Mouse (Mus musculus) stomach, embryonic 14.5 days (tissue): Measurements from ENCODE around the gene Usp25. TPM values are rescaled to one million over a fixed set of nuclear protein-coding genes. Genes with fewer than 3 reads are reported as not detected.

Experiments
- ATAC-seq: fragments of 200-750 bp; cut with Nextera tagmentation; 2 replicates; pipeline ENCODE4 v1.8.0; 2017; ENCODE audit warnings: low read depth, moderate TSS enrichment; ENCODE audit not compliant: insufficient number of reproducible peaks, insufficient read depth, low FRiP score
- H3K27ac ChIP-seq: fragments of 300-500 bp; sonication (generic); 2 replicates; pipeline ENCODE4 v1.5.1; 2014; ENCODE audit warnings: mild to moderate bottlenecking, low read length, moderate library complexity, mixed read lengths
- H3K27me3 ChIP-seq: fragments of 300-500 bp; sonication (generic); 2 replicates; pipeline ENCODE4 v1.6.1; 2014; ENCODE audit warnings: low read length, control low read depth, mixed read lengths; ENCODE audit not compliant: control insufficient read depth, insufficient read depth
- H3K36me3 ChIP-seq: fragments of 300-500 bp; sonication (generic); 2 replicates; pipeline ENCODE4 v1.6.1; 2014; ENCODE audit warnings: mild to moderate bottlenecking, control low read depth, low read length, moderate library complexity, mixed read lengths; ENCODE audit not compliant: control insufficient read depth, insufficient read depth
- H3K4me1 ChIP-seq: fragments of 300-500 bp; sonication (generic); 2 replicates; pipeline ENCODE4 v1.6.1; 2014; ENCODE audit warnings: low read length, control low read depth, mixed read lengths; ENCODE audit not compliant: control insufficient read depth, insufficient read depth
- H3K4me2 ChIP-seq: fragments of 300-500 bp; sonication (generic); replicated peaks from 2 replicates; pipeline ENCODE4 v1.6.1; 2014; ENCODE audit warnings: low read depth, low read length, control low read depth
- H3K4me3 ChIP-seq: fragments of 300-500 bp; sonication (generic); 2 replicates; pipeline ENCODE4 v1.5.1; 2014; ENCODE audit warnings: low read depth, low read length, control low read depth
- H3K9ac ChIP-seq: fragments of 300-500 bp; sonication (generic); replicated peaks from 2 replicates; pipeline ENCODE4 v1.6.1; 2014; ENCODE audit warnings: low read depth, mild to moderate bottlenecking, control low read depth, low read length, moderate library complexity, mixed read lengths
- H3K9me3 ChIP-seq: fragments of 300-500 bp; sonication (generic); 2 replicates; pipeline ENCODE4 v1.6.1; 2016; ENCODE audit warnings: low read depth, low read length, control low read depth; ENCODE audit not compliant: control insufficient read depth
- WGBS: fragments of 180-500 bp; shearing (Covaris S2); extraction: QIAGEN DNeasy Blood & Tissue Kit; methylation state at CpG from one replicate; pipeline ENCODE4 v1.1.7; 2014; 5-methylcytosine and 5-hydroxymethylcytosine counted together
- polyA plus RNA-seq: library from polyadenylated mRNA; unstranded; fragments of >200 nt; fragmentation: Nextera tagmentation; extraction: Ambion mirVana; gene quantifications from 2 replicates; pipeline ENCODE4 v1.2.1, GENCODE M21; 2014

The Usp25 gene
- polyA plus RNA-seq, 1 experiment from 2014 or later = 26.1 TPM

- Histone ChIP-seq H3K9me3 (no peaks in the 10 kb centered on the region), H3K4me3 (no peak overlapping the region), H3K27ac (no peak overlapping the region), H3K9ac (no peak overlapping the region), H3K4me2 (no peak overlapping the region), H3K4me1 (no peaks in the 10 kb centered on the region), H3K36me3 (peaks cover 4% of the 10 kb centered on the region), H3K27me3 (no peaks in the 10 kb centered on the region)
- WGBS = 88% methylated on average over 3 of the region's 3 CpGs
- ATAC-seq = no peak
These were observed 76.3 kb downstream of the Usp25 start for GRCm38 (mm10) chr16:77089806-77090205.

- ATAC-seq = no peak
- Histone ChIP-seq H3K9ac (no peak overlapping the region), H3K9me3 (no peaks in the 10 kb centered on the region), H3K36me3 (peaks cover 7% of the 10 kb centered on the region), H3K4me3 (no peak overlapping the region), H3K4me2 (no peak overlapping the region), H3K4me1 (no peaks in the 10 kb centered on the region), H3K27ac (no peak overlapping the region), H3K27me3 (no peaks in the 10 kb centered on the region)
- whole genome bisulfite sequencing = 67% methylated on average over 9 of the region's 9 CpGs
These were observed 80.0 kb downstream of the Usp25 start for GRCm38 (mm10) chr16:77093526-77093925.

- Histone ChIP-seq H3K27ac (no peak overlapping the region), H3K4me3 (no peak overlapping the region), H3K9ac (no peak overlapping the region), H3K9me3 (no peaks in the 10 kb centered on the region), H3K27me3 (no peaks in the 10 kb centered on the region), H3K4me2 (no peak overlapping the region), H3K4me1 (no peaks in the 10 kb centered on the region), H3K36me3 (peaks cover 7% of the 10 kb centered on the region; the same call in 1 of the 2 replicates)
- no peak for ATAC-seq
- 81% methylated on average over 7 of the region's 7 CpGs for WGBS
These were observed 81.6 kb downstream of the Usp25 start for GRCm38 (mm10) chr16:77095017-77095551.

- H3K4me3 ChIP-seq = no peak overlapping the region
- no peaks in the 10 kb centered on the region for H3K4me1 ChIP-seq
- WGBS = 70% methylated on average over 8 of the region's 8 CpGs
- H3K27me3 ChIP-seq = no peaks in the 10 kb centered on the region
- H3K27ac ChIP-seq = no peak overlapping the region
- peaks cover 7% of the 10 kb centered on the region; the same call in 1 of the 2 replicates for H3K36me3 ChIP-seq
- H3K4me2 ChIP-seq = no peak overlapping the region
- H3K9me3 ChIP-seq = no peaks in the 10 kb centered on the region
- H3K9ac ChIP-seq = no peak overlapping the region
- ATAC-seq = no peak
These were observed 85.7 kb downstream of the Usp25 start for GRCm38 (mm10) chr16:77099018-77099869.

GRCm38 (mm10) chr16:77103637-77104264 lies 90.2 kb downstream of the Usp25 start:
- no peak for ATAC-seq
- H3K27ac ChIP-seq = no peak overlapping the region
- no peak overlapping the region for H3K9ac ChIP-seq
- no peaks in the 10 kb centered on the region for H3K9me3 ChIP-seq
- H3K27me3 ChIP-seq = no peaks in the 10 kb centered on the region
- no peak overlapping the region for H3K4me3 ChIP-seq
- no peaks in the 10 kb centered on the region; the same call in 1 of the 2 replicates for H3K36me3 ChIP-seq
- no peaks in the 10 kb centered on the region for H3K4me1 ChIP-seq
- 86% methylated on average over 5 of the region's 5 CpGs for WGBS
- no peak overlapping the region for H3K4me2 ChIP-seq

GRCm38 (mm10) chr16:77111268-77111667 lies 97.8 kb downstream of the Usp25 start:
- H3K27ac ChIP-seq = no peak overlapping the region
- H3K27me3 ChIP-seq = no peaks in the 10 kb centered on the region
- ATAC-seq = no peak
- H3K9me3 ChIP-seq = no peaks in the 10 kb centered on the region
- H3K4me2 ChIP-seq = no peak overlapping the region
- H3K36me3 ChIP-seq = peaks cover 12% of the 10 kb centered on the region
- WGBS = 97% methylated on average over 1 of the region's 1 CpGs
- H3K9ac ChIP-seq = no peak overlapping the region
- H3K4me1 ChIP-seq = no peaks in the 10 kb centered on the region
- no peak overlapping the region for H3K4me3 ChIP-seq

GRCm38 (mm10) chr16:77125908-77126307 lies 112.4 kb downstream of the Usp25 start:
- Histone ChIP-seq H3K4me3 (no peak overlapping the region), H3K9ac (no peak overlapping the region), H3K4me1 (no peaks in the 10 kb centered on the region), H3K4me2 (no peak overlapping the region), H3K27ac (no peak overlapping the region), H3K36me3 (no peaks in the 10 kb centered on the region), H3K9me3 (no peaks in the 10 kb centered on the region), H3K27me3 (no peaks in the 10 kb centered on the region)
- WGBS = 42% methylated on average over 1 of the region's 1 CpGs
- no peak for ATAC-seq

GRCm38 (mm10) chr16:77128683-77129082 lies 115.2 kb downstream of the Usp25 start:
- Histone ChIP-seq H3K27me3 (no peaks in the 10 kb centered on the region), H3K4me2 (no peak overlapping the region), H3K9me3 (no peaks in the 10 kb centered on the region), H3K9ac (no peak overlapping the region), H3K4me1 (no peaks in the 10 kb centered on the region), H3K4me3 (no peak overlapping the region), H3K36me3 (no peaks in the 10 kb centered on the region), H3K27ac (no peak overlapping the region)
- no peak for ATAC-seq
- 23% methylated on average over 5 of the region's 5 CpGs for WGBS
